Mouse (Mus musculus) CD8-positive naive resting alpha-beta T cell, adult 57 days (primary cell): ENCODE results near the gene Doc2a. TPM values are rescaled to one million over a fixed set of nuclear protein-coding genes. Genes with fewer than 3 reads are reported as not detected.

Experiments used
- total RNA-seq: library from RNA; stranded (reverse); gene quantifications from one replicate; pipeline ENCODE4 v1.2.4, GENCODE M21; 2023

The Doc2a gene
- not detected for total RNA-seq

DNA sequence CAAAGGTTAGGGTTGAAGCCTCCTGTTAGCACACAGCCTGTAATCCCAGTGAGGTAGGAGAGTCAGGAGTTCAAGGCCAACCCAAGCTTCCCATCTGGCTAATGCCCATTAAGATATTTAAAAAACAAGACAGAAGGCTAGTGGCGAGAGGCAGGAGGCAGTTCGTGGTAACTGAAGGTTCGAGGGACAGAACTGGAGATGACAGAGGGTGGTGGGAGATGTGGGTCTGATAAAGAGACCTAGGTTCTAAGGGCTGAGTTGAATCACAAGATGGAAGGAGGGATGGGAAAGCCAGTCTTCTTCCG is at the start of gene Doc2a:
Doc2a (plus strand) TSS at position 301 of the 305 bp plus-strand sequence.

DNA sequence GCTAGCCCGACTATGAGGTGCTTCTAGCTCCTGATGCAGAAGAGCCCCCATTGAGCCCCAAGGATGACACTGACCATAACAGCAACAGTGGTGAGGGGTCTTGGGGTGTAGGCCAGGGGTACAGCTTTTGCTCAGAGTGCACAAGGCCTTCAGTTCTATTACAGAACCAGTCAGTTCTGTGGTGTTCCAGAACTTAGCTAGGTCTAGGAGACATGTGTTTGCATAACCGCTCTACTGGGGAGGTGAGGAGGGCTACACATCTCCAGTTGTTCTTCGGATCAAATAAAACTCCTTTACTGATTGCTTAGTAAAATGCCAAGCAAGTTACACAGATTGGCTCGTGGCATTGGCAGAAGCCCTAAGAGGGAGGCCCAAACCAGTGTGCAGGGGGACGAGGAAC is 15.7 kb upstream of the Doc2a start, which contains the start of gene 4930451I11Rik:
4930451I11Rik (minus strand) TSS at position 101 of the 400 bp plus-strand sequence.

GRCm38 (mm10) chr7:126861429-126862130 is 14.4 kb downstream of the Doc2a start, which contains the start of gene Hirip3:
TSS of gene Hirip3 (plus strand) at chr7:126861972.

GRCm38 (mm10) chr7:126862147-126862784 is 15.1 kb downstream of the Doc2a start, which contains the start of gene Ino80e:
TSS of gene Ino80e (minus strand) at chr7:126862377.

GRCm38 (mm10) chr7:126884286-126885164 is 37.3 kb downstream of the Doc2a start, which contains the start of gene Taok2:
TSS of gene Taok2 (minus strand) at chr7:126884703.

Other genes starting within 250 kb of the Doc2a start
- not detected for gene Nupr1, start 216.6 kb upstream of the Doc2a start, total RNA-seq
- 56.0 TPM for gene Sgf29, start 198.1 kb upstream of the Doc2a start, total RNA-seq
- not detected for gene Sult1a1, start 171.0 kb upstream of the Doc2a start, total RNA-seq
- gene Bola2, start 152.0 kb upstream of the Doc2a start, total RNA-seq: 174 TPM
- gene Slx1b, start 151.6 kb upstream of the Doc2a start, total RNA-seq: 7.5 TPM
- 1,247 TPM for gene Coro1a, start 139.6 kb upstream of the Doc2a start, total RNA-seq
- 42.7 TPM for gene Mapk3, start 87.8 kb upstream of the Doc2a start, total RNA-seq
- gene Gdpd3, start 81.1 kb upstream of the Doc2a start, total RNA-seq: 4.1 TPM
- 232 TPM for gene Ypel3, start 70.5 kb upstream of the Doc2a start, total RNA-seq
- gene Tbx6, start 65.9 kb upstream of the Doc2a start, total RNA-seq: 7.7 TPM
- gene Ppp4c, start 54.9 kb upstream of the Doc2a start, total RNA-seq: 228 TPM
- not detected for gene Fam57b, start 49.7 kb upstream of the Doc2a start, total RNA-seq
- not detected for gene 4930451I11Rik, start 15.8 kb upstream of the Doc2a start, total RNA-seq
- gene Hirip3, start 14.6 kb downstream of the Doc2a start, total RNA-seq: 31.9 TPM
- 55.6 TPM for gene Ino80e, start 15.0 kb downstream of the Doc2a start, total RNA-seq
- 95.7 TPM for gene Taok2, start 37.3 kb downstream of the Doc2a start, total RNA-seq
- 26.0 TPM for gene Tmem219, start 75.5 kb downstream of the Doc2a start, total RNA-seq
- gene Kctd13, start 81.5 kb downstream of the Doc2a start, total RNA-seq: 36.8 TPM
- not detected for gene Asphd1, start 102.2 kb downstream of the Doc2a start, total RNA-seq
- gene Sez6l2, start 103.1 kb downstream of the Doc2a start, total RNA-seq: 6.5 TPM
- gene Cdipt, start 128.5 kb downstream of the Doc2a start, total RNA-seq: 125 TPM
- gene Cdiptos, start 128.7 kb downstream of the Doc2a start, total RNA-seq: not detected
- 25.6 TPM for gene Mvp, start 167.2 kb downstream of the Doc2a start, total RNA-seq
- gene Pagr1b, start 169.1 kb downstream of the Doc2a start, total RNA-seq: not detected
- 3.0 TPM for gene Pagr1a, start 169.9 kb downstream of the Doc2a start, total RNA-seq
- 43.4 TPM for gene Gm42742, start 173.7 kb downstream of the Doc2a start, total RNA-seq
- gene Prrt2, start 173.8 kb downstream of the Doc2a start, total RNA-seq: 2.1 TPM
- gene Maz, start 179.6 kb downstream of the Doc2a start, total RNA-seq: 202 TPM
- gene Kif22, start 195.1 kb downstream of the Doc2a start, total RNA-seq: 2.7 TPM
- 4.4 TPM for gene Zg16, start 239.9 kb downstream of the Doc2a start, total RNA-seq
- 73.9 TPM for gene AI467606, start 243.9 kb downstream of the Doc2a start, total RNA-seq